Mouse (Mus musculus) thymus, postnatal 14 days (tissue): ENCODE measurements around the gene Fcrla.
"Not testable (repeated sequence)": the region's sequence is repeated elsewhere in the genome, so short reads cannot be mapped to it uniquely, and the experiment has no call there.

Source experiments
- DNase-seq: peaks from one replicate; pipeline ENCODE4 v3.0.0; 2021

The Fcrla gene

GRCm38 (mm10) chr1:170927378-170927777 lies at the start of gene Fcrla:
TSS of gene Fcrla (minus strand) at chr1:170927583.
- DNase-seq, result no peak

- DNase-seq, result no peak
Measured at GRCm38 (mm10) chr1:170976447-170976846, 49.1 kb upstream of the Fcrla start, which contains the start of gene Fcgr2b. TSS of gene Fcgr2b (minus strand) at chr1:170976547.

- no peak for DNase-seq
Measured at GRCm38 (mm10) chr1:170975751-170976161, 48.4 kb upstream of the Fcrla start.

GRCm38 (mm10) chr1:170975350-170975749 lies 48.0 kb upstream of the Fcrla start:
- not testable (repeated sequence) for DNase-seq

DNA sequence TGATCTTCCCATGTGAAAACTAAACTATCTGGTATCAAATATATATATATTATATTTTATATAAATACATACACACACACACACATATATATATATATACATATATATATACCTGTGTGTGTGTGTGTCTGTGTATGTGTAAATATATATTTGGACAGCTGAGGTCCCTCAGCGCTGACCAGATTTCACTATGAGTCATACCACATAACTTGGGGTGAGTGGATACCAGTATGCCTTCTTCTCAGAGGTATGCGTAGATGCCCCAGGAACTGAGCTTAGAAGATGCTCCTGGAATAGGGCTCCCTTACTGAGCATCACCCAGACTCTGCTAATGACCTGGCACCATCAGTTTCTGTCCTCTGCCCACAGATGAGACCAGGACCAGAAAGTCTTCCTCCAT lies 47.4 kb upstream of the Fcrla start:
- DNase-seq, result no peak

DNA sequence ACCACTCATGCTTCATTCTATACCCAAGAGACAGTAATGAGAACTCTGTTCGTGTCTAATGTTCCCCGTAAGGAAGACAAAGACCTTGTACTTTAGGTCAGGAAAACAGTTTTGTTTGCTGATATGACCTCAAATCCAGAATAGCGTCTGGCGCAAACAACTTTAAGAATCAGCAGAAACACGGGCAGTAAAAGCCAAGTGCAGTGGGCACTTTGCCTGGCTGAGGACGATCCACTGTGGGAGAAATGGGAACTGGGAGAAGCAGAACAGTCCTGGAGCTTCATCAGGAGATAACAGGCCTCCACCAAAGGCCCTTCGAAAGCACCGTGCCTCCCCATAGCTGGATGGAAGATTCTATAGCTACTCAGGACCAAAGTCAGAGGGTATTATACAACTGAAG lies 46.8 kb upstream of the Fcrla start:
- no peak for DNase-seq

- no peak for DNase-seq
Measured at GRCm38 (mm10) chr1:170972936-170973335, 45.6 kb upstream of the Fcrla start.

- DNase-seq, result no peak
Measured at GRCm38 (mm10) chr1:170972494-170972893, 45.1 kb upstream of the Fcrla start.

DNA sequence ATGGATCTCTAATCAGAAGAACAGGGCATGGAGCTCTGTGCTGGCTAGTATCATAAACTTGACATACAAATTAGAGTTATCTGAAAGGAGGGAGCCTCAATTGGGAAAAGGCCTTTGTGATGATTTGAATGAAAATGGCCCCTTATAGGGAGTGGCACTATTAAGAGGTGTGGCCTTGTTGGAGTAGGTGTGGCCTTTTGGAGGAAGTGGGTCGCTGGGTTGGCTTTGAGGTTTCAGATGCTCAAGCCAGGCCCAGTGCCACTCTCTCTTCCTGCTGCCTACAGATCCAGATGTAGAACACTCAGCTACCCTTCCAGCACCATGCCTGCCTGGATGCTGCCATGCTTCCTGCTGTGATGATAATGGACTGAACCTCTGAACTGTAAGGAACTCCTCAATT lies 41.2 kb upstream of the Fcrla start:
- no peak for DNase-seq

DNA sequence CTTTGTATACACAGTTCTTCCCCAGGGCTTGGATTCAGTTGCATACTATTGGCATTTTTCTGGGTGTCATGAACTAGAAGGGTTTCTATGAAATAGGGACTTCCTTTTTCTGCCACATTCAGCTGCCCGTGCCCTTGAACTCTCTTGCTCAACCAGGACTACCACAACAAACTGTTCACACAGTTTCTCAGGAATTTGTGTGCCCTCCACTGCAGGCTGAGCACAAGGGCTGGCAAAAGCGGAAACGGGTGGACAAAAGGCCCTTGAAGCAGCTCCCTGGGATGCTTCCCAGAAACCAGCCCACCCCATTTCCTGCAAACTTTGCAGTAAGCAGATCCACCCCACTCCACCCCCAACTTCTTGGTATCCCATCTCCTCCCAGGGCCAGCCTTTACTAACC lies 40.2 kb upstream of the Fcrla start:
- DNase-seq, result no peak

GRCm38 (mm10) chr1:170963087-170963486 lies 35.7 kb upstream of the Fcrla start:
- no peak for DNase-seq

DNA sequence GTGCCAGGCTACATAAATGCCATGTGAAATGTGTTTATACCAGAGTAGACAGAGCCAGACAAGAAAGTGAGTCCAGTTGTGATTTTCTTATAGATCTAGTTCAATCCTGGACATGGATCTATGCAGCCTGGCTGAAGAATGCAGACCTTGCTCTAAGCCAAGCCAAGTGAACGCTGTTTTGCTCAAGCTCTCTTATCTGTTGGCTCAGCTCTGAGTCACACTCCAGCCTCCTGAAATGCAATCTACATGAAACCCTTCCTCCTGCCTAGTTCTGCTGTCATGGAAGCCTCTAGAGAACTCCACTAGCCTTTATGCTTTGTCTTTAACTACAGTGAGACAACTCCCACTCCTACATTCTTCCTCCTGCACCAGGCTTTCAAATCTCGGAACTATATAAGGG lies 34.9 kb upstream of the Fcrla start:
- DNase-seq, result no peak

- DNase-seq, result no peak
Measured at GRCm38 (mm10) chr1:170961101-170961500, 33.7 kb upstream of the Fcrla start.

DNA sequence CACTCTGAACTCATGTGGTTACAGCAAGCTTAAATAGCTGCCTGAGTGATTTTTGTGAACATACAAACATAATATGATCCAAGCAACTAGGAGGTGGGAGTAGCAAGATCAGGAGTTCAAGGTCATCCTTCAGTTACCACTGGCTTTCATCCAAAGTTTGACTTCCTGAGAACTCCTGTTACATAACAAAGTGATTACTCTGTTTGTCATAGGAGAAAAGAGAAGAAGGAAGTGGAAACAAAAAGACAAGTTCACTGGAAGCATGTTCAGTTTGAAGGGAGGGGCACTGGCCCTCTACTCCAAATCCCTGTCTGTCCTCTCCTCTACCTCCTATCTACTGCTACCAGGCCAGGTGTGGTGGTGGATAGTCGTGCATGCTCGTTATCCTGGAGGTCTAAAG lies 32.4 kb upstream of the Fcrla start:
- DNase-seq, result no peak

DNA sequence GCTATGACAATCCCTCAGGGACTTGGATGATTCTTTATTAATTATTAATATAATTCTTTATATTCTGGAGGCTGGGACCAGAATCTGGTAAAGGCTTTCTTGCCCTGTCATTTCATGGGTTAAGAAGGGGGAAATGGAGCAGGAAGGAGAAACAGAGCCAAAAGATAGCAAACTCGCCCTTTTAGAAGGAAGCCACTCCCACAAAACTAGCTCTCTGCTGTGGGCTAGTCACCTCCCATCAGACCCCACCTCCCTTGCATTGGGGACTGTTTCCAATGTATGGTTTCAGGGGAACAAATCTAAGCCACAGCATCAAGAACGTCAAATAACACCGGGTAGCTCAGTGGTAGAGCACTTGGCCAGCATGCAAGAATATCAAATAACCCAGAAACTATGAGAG lies 30.8 kb upstream of the Fcrla start:
- no peak for DNase-seq

DNA sequence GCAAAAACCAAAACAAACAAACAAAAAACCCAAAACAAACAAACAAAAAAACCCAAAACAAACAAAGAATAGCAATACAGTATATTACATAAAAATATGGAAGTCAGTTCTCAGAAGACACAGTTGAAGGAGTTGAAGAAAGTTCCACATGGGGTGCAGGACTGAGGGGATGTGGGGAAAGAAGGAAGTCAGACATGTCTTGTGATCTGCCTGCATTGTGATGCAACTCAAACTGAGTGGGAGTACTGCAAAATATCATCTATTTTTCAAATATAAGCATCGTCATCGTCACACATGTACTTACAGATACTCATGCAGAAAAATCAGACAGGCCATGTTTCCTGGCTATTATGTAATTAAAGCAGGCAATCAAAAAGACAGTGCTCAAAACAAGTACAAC lies 25.8 kb upstream of the Fcrla start:
- no peak for DNase-seq

DNA sequence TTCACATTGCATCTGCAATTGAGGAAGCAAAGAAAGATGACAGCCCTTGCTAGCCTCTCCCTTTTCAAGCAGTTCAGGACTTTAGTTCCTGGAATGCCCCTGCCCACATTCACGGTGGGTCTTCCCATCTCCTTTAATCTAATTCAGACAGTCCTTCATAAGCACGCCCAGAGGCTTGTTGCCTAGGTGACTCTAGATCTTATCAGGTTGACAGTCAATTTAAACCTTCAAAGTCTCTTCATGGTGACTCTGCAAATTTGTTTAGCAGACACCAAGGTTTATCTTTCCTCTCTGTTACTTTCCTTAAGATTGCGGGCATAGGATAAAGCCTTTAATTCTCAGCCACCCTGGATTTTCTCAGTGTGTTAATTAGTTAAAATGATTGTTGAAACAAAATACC lies 23.4 kb upstream of the Fcrla start:
- DNase-seq, result no peak

- not testable (repeated sequence) for DNase-seq
Measured at GRCm38 (mm10) chr1:170944908-170945307, 17.5 kb upstream of the Fcrla start.

GRCm38 (mm10) chr1:170944151-170944550 lies 16.8 kb upstream of the Fcrla start:
- DNase-seq, result not testable (repeated sequence)

DNA sequence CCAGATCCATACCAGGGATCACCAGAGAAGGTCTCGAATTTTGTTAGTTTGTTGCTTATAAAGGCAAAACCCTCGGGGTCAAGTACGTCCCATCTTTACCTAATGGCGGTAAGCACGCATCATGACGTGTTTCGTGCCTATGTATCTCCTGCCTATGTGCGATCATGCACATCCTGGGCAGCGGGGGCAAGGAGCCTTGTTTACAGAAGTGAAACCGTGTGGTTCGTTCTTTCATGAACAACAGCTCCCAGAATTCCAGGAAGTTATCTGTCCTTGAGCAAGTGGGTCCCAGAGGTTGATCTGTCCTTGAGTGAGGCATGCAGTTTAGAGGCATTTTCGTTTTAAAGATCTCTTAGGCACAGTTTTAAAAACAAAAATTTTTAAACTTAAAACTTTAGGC lies 11.9 kb upstream of the Fcrla start:
- DNase-seq, result no peak

- DNase-seq, result no peak
Measured at GRCm38 (mm10) chr1:170934383-170934782, 7.0 kb upstream of the Fcrla start.

- DNase-seq, result no peak
Measured at GRCm38 (mm10) chr1:170933940-170934339, 6.6 kb upstream of the Fcrla start.

GRCm38 (mm10) chr1:170933386-170933920 lies 6.1 kb upstream of the Fcrla start:
- DNase-seq, result no peak

GRCm38 (mm10) chr1:170932043-170932442 lies 4.7 kb upstream of the Fcrla start:
- DNase-seq, result no peak

- no peak for DNase-seq
Measured at GRCm38 (mm10) chr1:170929245-170929644, 1.9 kb upstream of the Fcrla start.

GRCm38 (mm10) chr1:170928467-170928866 lies 1.1 kb upstream of the Fcrla start:
- DNase-seq, result no peak
